Mouse (Mus musculus) 3T3-L1 (cell line): ENCODE results near the gene C2cd5.
"Not testable (repeated sequence)": the region's sequence is repeated elsewhere in the genome, so short reads cannot be mapped to it uniquely, and the experiment has no call there.

Experiments
- DNase-seq: peaks from one replicate; pipeline ENCODE4 v3.0.0-alpha.2; 2015; ENCODE audit warnings: low read depth, low spot score

C2cd5 gene

GRCm38 (mm10) chr6:143020647-143021046 lies 79.3 kb downstream of the C2cd5 start:
- DNase-seq = peak; percentile 48

GRCm38 (mm10) chr6:143020146-143020545 lies 79.8 kb downstream of the C2cd5 start:
- DNase-seq = no peak

- DNase-seq = no peak
These were observed 87.3 kb downstream of the C2cd5 start for GRCm38 (mm10) chr6:143012513-143013215.

GRCm38 (mm10) chr6:143008865-143009264 lies 91.1 kb downstream of the C2cd5 start:
- no peak for DNase-seq

- not testable (repeated sequence) for DNase-seq
These were observed 94.7 kb downstream of the C2cd5 start for GRCm38 (mm10) chr6:143005209-143005608.

- DNase-seq = no peak
These were observed 95.1 kb downstream of the C2cd5 start for GRCm38 (mm10) chr6:143004801-143005200.

- DNase-seq = no peak
These were observed 101.5 kb downstream of the C2cd5 start for GRCm38 (mm10) chr6:142998221-142998999.

GRCm38 (mm10) chr6:142996887-142997286 lies 103.1 kb downstream of the C2cd5 start:
- no peak for DNase-seq

- peak; percentile 36 for DNase-seq
These were observed 104.4 kb downstream of the C2cd5 start for GRCm38 (mm10) chr6:142995567-142995966.

- DNase-seq = no peak
These were observed 105.1 kb downstream of the C2cd5 start for GRCm38 (mm10) chr6:142994821-142995220.

- DNase-seq = no peak
These were observed 105.9 kb downstream of the C2cd5 start for GRCm38 (mm10) chr6:142993705-142994698.

- DNase-seq = no peak
These were observed 107.0 kb downstream of the C2cd5 start for GRCm38 (mm10) chr6:142992971-142993370.

- DNase-seq = no peak
These were observed 107.8 kb downstream of the C2cd5 start for GRCm38 (mm10) chr6:142992099-142992498.

GRCm38 (mm10) chr6:142991391-142992059 lies 108.4 kb downstream of the C2cd5 start:
- no peak for DNase-seq

GRCm38 (mm10) chr6:142990516-142990915 lies 109.4 kb downstream of the C2cd5 start:
- no peak for DNase-seq

GRCm38 (mm10) chr6:142989495-142989894 lies 110.4 kb downstream of the C2cd5 start:
- no peak for DNase-seq

GRCm38 (mm10) chr6:142988753-142989152 lies 111.2 kb downstream of the C2cd5 start:
- DNase-seq = peak; percentile 69

GRCm38 (mm10) chr6:142988231-142988630 lies 111.7 kb downstream of the C2cd5 start:
- no peak for DNase-seq

GRCm38 (mm10) chr6:142987616-142988015 lies 112.3 kb downstream of the C2cd5 start:
- DNase-seq = no peak

- DNase-seq = not testable (repeated sequence)
These were observed 113.2 kb downstream of the C2cd5 start for GRCm38 (mm10) chr6:142986706-142987105.
